Mouse (Mus musculus) urinary bladder, adult 2 months (tissue): ENCODE measurements around the gene Cpt1b. TPM values are rescaled to one million over a fixed set of nuclear protein-coding genes. Genes with fewer than 3 reads are reported as not detected.

ENCODE experiments used
- DNase-seq: peaks from one replicate; pipeline ENCODE4 v3.0.0; 2022; ENCODE audit warnings: low spot score
- polyA plus RNA-seq: library from polyadenylated mRNA; depleted of rRNA; stranded (reverse); fragments of >200 nt; gene quantifications from 2 replicates; pipeline ENCODE4 v1.2.3, GENCODE M21; 2012; rRNA removed

Gene Cpt1b
- polyA plus RNA-seq, 1 experiment, result 2.7 TPM

DNA sequence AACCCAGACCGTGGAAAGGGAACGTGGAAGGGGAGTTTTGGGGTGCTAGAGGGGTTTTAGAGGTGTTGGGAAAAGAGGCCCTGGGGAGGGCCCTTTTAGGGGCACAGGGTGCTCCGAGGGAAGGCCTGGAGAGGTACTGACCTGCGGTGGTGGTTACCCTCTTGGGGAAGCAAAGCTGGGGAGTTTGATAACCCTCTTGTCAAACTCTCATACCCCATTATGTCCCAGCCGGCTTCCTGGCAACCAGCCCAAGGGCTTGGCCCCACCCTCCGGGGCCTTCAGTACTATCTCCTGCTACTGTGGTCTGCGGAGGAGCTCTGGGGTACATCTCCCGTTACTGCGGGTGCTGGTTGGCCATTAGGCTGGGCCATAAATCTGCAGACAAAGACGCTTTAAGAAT is 46.2 kb downstream of the Cpt1b start:
- no peak for DNase-seq

DNA sequence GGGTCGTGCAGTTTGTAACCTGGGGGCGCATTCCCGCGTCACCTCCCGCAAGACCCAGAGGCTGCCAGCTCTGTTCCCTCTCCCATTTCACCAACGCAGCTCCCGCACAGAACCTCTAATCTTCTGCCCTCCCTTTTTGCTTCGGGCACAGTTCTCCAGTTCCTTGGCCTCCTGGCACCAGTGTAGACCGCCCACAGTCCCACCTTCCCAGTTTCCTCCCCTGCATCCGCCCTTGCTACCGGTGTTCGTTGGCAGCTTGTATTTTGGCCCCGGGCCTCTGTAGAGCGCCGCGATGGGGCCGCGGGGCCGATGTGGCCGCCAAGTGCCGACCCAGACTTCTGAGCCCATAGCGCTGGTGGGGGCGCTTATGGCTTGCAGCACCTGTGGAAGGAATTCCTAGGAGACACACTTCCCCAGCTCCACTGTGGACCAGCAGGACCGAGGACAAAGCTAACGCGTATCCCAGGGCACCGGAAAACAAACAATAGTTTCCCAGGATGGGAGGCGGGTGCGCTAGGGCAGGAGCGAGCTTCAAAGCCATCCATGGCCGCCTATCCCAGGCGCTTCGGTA is 46.7 kb downstream of the Cpt1b start, which contains the start of gene Odf3b:
Gene Odf3b, minus strand, starts transcription at position 452 of the 571 bp plus-strand sequence.
- DNase-seq, result no peak

DNA sequence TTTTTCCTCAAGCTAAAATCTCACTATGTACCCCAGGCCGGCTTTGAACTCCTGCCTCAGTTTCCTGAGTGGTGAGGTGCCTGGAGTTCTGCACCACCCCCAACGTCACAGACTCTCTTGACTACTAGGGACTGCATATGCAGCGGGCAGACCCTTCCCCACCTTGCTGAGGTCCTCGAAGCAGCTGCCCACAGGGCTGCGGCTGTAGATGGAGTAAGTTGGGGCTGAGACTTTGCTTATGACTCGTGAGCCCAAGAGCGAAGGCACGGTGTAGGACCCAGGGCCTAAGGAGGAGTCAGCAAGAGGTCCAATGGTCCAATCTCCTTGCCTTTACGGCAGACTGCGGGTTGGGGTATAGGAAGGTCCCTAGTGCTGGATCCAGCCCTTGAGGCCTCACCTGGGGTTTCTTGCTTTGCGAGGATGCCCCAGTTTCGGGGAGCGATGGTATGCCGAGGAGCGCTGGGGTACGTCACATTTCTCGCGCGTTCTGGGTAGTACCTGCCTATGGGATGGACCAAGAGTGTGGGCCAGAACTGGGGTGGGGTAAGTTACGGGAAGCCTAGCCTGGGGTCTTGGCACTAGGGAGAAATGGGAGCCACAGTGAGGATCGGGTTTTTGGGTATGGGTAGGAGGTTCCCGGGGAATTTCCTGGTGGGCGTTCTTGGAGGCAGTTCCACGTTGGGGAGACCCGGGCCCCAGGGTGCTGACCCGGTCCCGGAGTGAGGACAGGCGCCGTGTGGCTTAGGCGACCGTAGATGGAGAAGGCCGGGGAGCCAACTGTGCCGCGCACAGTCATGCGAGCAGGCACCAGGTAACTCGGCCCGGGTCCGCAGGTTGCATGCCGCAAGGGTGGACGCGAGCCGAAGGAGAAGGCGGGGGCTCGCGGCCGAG is 47.5 kb downstream of the Cpt1b start:
- no peak for DNase-seq

DNA sequence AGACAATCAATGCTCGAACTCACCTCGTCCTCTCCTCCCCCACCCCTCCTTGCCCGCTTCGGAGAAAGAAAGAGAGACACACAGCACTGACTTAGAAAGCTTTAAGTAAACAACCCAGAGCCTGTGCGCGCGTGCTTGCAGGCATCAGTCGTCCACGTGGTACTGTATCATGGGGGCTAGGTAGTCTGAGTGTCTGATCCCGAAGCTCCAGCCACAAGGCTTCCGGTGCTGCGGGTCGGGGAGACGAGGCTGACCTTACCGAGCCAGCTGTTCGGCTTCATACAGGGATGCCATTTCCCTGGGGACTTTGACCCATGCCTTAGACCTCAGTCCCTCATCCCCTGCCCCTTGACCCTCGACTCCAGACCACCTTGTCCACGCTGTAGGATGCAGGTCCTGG is 48.3 kb downstream of the Cpt1b start:
- DNase-seq, result no peak

DNA sequence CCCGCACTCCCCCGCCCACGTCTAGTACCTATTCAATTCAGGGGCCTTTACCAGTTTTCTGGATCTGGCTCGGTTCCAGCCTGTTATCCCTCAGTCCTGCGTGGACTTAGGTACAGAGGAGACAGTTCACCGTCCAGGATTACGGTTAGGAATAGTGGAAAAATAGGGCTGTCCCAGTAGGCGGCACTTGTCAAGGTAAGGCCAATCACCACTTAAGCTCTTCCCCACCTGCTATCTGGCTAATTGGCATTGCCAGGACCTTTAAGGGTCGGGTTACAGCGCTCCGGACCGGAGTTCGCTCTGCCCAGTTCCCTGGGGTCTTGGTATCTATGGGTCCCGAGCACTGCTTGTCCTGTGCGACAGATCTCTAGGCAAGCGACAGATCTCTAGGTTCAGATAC is 48.7 kb downstream of the Cpt1b start, which contains the start of gene Tymp:
Gene Tymp, minus strand, starts transcription at position 83 of the 400 bp plus-strand sequence.
- DNase-seq, result no peak

DNA sequence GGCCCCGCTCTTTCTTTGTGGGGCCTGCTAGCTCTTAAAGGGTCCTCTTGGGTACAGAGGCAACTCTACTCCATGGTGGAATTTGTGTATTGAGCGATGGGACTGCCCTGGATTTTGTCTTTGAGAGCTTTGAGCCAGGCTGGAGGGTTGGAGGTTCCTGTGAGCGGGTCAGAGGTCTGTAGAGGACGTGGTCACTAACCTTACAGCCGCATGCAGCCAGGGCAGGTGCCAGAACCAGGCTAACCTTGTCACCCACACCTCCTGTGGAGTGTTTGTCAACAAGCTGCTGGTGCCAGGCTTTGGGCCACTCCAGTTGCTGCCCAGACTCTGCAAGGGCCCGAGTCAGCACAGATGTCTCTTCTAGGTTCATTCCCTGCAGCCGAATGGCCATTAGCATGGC is 49.6 kb downstream of the Cpt1b start:
- DNase-seq, result no peak

DNA sequence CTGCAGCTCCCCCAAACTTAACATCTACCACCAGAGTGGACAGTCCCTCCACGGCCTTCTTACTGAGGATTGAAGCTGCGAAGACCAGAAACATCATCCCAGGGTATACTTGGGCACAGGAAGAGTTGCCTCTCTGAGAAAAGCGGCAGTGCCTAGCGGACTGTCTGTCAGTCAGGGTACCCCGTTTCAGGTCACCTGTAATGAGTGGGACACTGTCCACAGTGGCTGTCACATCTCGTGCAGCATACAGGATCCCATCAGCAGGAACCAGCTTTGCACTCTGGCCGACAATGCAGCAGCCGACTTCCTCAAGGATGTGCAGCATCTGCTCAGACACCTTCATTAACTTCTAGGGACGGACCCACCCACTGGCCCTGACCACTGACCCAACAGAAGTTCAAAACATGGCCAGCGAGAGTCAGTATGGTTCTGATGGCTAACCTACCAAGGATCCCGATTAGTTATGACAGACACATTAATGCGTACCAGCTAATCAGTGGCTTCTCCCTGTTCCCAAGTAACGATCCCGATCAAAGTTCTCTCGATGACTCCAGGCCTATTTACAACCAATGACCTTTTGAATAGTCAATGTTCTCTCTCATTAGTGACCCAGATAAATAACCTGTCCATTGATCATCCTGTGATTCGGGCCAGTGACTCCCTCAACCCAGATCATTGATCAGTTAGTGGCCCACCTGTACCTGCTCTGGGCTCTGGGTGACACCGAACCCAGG is 50.7 kb downstream of the Cpt1b start:
- DNase-seq, result no peak

DNA sequence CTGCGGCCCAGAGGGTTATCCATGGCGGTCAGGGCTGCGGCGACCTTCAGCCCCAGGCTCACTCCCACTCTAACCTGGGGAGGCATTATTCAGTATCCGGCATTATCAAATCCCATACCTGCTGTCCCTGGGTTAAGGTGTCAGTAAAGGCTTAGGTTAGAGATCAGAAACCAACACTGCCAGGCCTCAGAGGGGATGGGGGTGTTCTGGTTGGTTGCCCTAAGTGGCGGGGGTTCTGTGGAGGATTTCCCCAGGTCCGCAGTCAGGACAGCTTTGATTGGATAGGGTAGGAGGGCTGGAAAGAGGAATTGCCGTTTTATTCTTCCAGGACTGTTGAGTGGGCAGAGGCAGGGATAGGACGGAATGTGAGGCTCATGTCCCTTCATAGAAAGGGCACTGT is 51.3 kb downstream of the Cpt1b start:
- DNase-seq, result no peak

DNA sequence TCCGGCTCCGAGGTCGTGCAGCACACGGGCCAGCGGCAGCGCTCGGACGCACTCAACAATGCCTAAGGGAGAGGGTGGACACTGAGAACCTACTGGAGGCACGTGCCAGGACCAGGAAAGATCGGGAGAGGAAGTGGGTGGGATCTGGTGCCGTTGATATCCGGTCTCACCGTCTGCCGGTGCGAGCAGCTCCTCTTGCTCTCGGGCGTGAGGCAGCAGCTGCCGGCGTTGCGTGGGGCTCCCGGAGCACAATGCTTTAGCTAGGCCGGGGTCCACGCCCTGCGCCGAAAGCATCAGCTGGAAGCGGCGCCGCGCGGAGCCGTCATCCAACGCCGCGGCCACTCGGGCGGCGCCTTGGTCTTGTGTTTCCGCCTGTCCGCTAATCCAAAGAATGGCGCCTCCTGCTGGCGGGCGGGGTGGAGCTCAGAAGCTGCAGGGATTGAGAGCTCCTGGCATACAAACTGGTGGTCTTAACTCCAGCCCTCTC is 51.9 kb downstream of the Cpt1b start, which contains the start of gene Sco2:
Gene Sco2, minus strand, starts transcription at position 85 of the 487 bp plus-strand sequence.
- peak; percentile 96 for DNase-seq

DNA sequence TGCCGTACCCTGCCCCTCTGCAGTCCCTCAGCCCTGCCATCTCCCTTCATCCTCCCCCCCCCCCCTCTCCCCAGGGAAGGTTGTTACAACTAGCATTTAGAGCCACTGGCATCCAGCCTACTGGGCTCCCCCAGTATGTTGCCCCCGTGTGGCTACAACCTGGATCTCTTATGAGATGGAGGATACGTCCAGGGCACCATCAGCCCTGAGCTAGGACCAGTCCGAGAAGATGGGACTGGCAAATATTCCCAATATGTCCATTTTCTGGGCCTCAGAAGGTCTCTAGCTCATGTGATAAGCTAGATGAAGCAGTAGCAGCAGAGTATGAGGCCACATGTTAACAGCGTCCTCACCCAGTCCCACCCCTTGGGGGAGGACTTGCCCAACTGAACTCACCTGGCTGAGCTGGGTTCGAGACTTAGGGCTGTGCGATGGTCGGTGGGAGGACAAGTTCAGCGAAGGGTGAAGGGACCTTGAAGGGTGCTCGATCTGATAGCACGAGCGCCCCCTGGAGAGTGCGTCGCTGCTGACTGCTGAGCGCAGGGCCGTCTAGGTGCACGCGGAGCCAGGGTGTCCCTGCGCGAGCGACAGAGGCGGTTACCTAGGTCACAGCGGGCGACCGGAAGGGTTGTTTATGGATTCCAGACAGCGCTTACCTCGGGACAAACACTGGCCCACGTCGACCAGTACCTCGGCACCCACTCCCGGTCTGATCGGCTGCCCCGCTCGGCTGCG is 52.5 kb downstream of the Cpt1b start:
- DNase-seq, result peak; percentile 67

DNA sequence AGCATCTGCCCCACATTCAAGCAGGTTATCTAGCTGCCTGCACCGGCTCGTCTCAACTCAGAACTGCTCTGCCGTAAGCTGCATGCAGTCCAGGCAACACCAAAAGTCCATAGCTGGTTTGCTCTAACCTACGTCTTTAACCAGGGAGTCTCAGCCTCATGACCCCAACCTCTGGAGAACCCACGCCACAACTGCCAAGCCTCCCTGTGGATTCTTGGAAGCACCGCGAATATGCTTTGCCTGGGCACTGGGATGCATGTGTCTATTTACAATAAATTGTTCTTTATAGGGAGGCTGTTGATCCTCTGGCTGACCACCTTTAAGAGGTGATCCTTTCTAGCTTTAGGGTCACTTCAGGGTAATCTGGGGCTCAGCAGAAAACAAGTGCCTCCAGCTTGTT is 53.1 kb downstream of the Cpt1b start:
- DNase-seq, result no peak

DNA sequence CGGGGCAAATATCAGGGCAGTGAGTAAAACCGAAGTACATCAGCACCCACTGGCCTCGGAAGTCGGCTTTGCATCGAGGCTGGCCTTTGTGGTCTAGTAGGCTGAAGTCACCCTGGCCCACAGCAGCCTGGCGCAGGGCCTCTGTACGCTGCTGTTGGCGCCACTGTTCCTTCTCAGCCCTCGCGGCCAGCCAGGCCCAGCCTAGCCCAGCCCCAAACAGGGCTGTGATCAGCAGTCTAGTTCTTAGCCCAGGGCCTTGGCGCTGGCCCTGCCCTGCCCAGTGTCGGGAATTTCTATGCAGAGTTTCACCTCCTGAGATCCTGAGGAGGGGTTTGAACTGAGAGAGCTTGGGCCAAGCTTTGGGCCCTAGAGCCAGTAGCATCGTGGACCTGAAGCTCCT is 53.6 kb downstream of the Cpt1b start:
- DNase-seq, result no peak

Other genes with a start within 250 kb of the Cpt1b start
- 171 and 187 TPM in 2 replicates for gene Plxnb2, start 245.1 kb downstream of the Cpt1b start, polyA plus RNA-seq
- 16.0 and 23.8 TPM in 2 replicates for gene Dennd6b, start 229.4 kb downstream of the Cpt1b start, polyA plus RNA-seq
- gene Ppp6r2, start 214.3 kb downstream of the Cpt1b start, polyA plus RNA-seq, result 29.1 and 41.4 TPM in 2 replicates
- gene Sbf1, start 110.6 kb downstream of the Cpt1b start, polyA plus RNA-seq, result 85.7 and 112 TPM in 2 replicates
- not detected in 2 replicates for gene Adm2, start 103.1 kb downstream of the Cpt1b start, polyA plus RNA-seq
- gene Miox, start 91.5 kb downstream of the Cpt1b start, polyA plus RNA-seq, result not detected in 2 replicates
- 15.8 and 26.7 TPM in 2 replicates for gene Lmf2, start 70.2 kb downstream of the Cpt1b start, polyA plus RNA-seq
- 95.7 and 112 TPM in 2 replicates for gene Ncaph2, start 70.1 kb downstream of the Cpt1b start, polyA plus RNA-seq
- gene Sco2, start 52.0 kb downstream of the Cpt1b start, polyA plus RNA-seq, result 18.8 and 23.2 TPM in 2 replicates
- 1.7 and 1.8 TPM in 2 replicates for gene Tymp, start 48.8 kb downstream of the Cpt1b start, polyA plus RNA-seq
- 2.7 and 3.0 TPM in 2 replicates for gene Odf3b, start 46.6 kb downstream of the Cpt1b start, polyA plus RNA-seq
- gene Klhdc7b, start 40.9 kb downstream of the Cpt1b start, polyA plus RNA-seq, result not detected in 2 replicates
- gene Syce3, start 15.4 kb downstream of the Cpt1b start, polyA plus RNA-seq, result not detected in 2 replicates
- gene C730034F03Rik, start 3.7 kb upstream of the Cpt1b start, polyA plus RNA-seq, result 2.0 and 3.7 TPM in 2 replicates
- 0.06 TPM in 2 replicates for gene Gm44502, start 3.8 kb upstream of the Cpt1b start, polyA plus RNA-seq
- 73.2 and 85.8 TPM in 2 replicates for gene Chkb, start 4.0 kb upstream of the Cpt1b start, polyA plus RNA-seq
- gene Mapk8ip2, start 28.1 kb upstream of the Cpt1b start, polyA plus RNA-seq, result 0.25 and 0.32 TPM in 2 replicates
- 35.4 TPM in 2 replicates for gene Arsa, start 51.6 kb upstream of the Cpt1b start, polyA plus RNA-seq
- gene Shank3, start 73.8 kb upstream of the Cpt1b start, polyA plus RNA-seq, result 7.1 and 8.8 TPM in 2 replicates
- gene Acr, start 142.5 kb upstream of the Cpt1b start, polyA plus RNA-seq, result 0.63 and 0.71 TPM in 2 replicates
- 22.2 and 26.8 TPM in 2 replicates for gene Rabl2, start 166.1 kb upstream of the Cpt1b start, polyA plus RNA-seq